Mouse (Mus musculus): ENCODE data around the gene Tomm40. TPM values are rescaled to one million over a fixed set of nuclear protein-coding genes. Genes with fewer than 3 reads are reported as not detected.
"Not testable (repeated sequence)": the region's sequence is repeated elsewhere in the genome, so short reads cannot be mapped to it uniquely, and the experiment has no call there.

Gene Tomm40
- polyA plus RNA-seq, 1 experiment from 2014 or later = 138 TPM

- no peaks in the 10 kb centered on the region for H3K27me3 ChIP-seq
- no peak overlapping the region for H3K9ac ChIP-seq
- H3K4me3 ChIP-seq = no peak overlapping the region
- H3K36me3 ChIP-seq = no peaks in the 10 kb centered on the region
- H3K9me3 ChIP-seq (replicated peaks) = no peaks in the 10 kb centered on the region
- H3K4me2 ChIP-seq (replicated peaks) = no peak overlapping the region
- H3K4me1 ChIP-seq = peaks cover 5% of the 10 kb centered on the region; the same call in 1 of the 2 replicates
- ATAC-seq (ENCODE audit: low FRiP score) = no peak
- WGBS = 91% methylated on average over 2 of the region's 2 CpGs
- no peak overlapping the region for H3K27ac ChIP-seq
Measured at GRCm38 (mm10) chr7:19688611-19689010, 26.6 kb downstream of the Tomm40 start.

- Histone ChIP-seq H3K4me3 (no peak overlapping the region), H3K4me1 (no peaks in the 10 kb centered on the region), H3K27ac (no peak overlapping the region), H3K27me3 (no peaks in the 10 kb centered on the region), H3K9me3 (replicated peaks) (no peaks in the 10 kb centered on the region), H3K9ac (no peak overlapping the region), H3K36me3 (no peaks in the 10 kb centered on the region), H3K4me2 (replicated peaks) (no peak overlapping the region)
- no peak for ATAC-seq (ENCODE audit: low FRiP score)
- 93% methylated on average over 10 of the region's 10 CpGs for WGBS
Measured at GRCm38 (mm10) chr7:19688101-19688500, 27.1 kb downstream of the Tomm40 start.

GRCm38 (mm10) chr7:19686927-19687583, 28.2 kb downstream of the Tomm40 start:
- H3K4me1 ChIP-seq; H3K9ac ChIP-seq; H3K27me3 ChIP-seq; H3K4me2 ChIP-seq (replicated peaks); H3K27ac ChIP-seq; ATAC-seq (ENCODE audit: low FRiP score); H3K36me3 ChIP-seq; H3K4me3 ChIP-seq; H3K9me3 ChIP-seq (replicated peaks): not testable (repeated sequence)
- WGBS = 69% methylated on average over 8 of the region's 8 CpGs

GRCm38 (mm10) chr7:19686521-19686920, 28.7 kb downstream of the Tomm40 start:
- WGBS = 86% methylated on average over 6 of the region's 6 CpGs
- no peaks in the 10 kb centered on the region for H3K9me3 ChIP-seq (replicated peaks)
- no peak overlapping the region for H3K9ac ChIP-seq
- no peaks in the 10 kb centered on the region for H3K36me3 ChIP-seq
- H3K27ac ChIP-seq = no peak overlapping the region
- H3K27me3 ChIP-seq = no peaks in the 10 kb centered on the region
- no peaks in the 10 kb centered on the region for H3K4me1 ChIP-seq
- H3K4me2 ChIP-seq (replicated peaks) = no peak overlapping the region
- no peak for ATAC-seq (ENCODE audit: low FRiP score)
- H3K4me3 ChIP-seq = no peak overlapping the region

- no peak for ATAC-seq (ENCODE audit: low FRiP score)
- H3K9me3 ChIP-seq (replicated peaks) = no peaks in the 10 kb centered on the region
- no peak overlapping the region for H3K27ac ChIP-seq
- H3K9ac ChIP-seq = no peak overlapping the region
- no peak overlapping the region for H3K4me3 ChIP-seq
- H3K36me3 ChIP-seq = no peaks in the 10 kb centered on the region
- H3K27me3 ChIP-seq = no peaks in the 10 kb centered on the region
- no peak overlapping the region for H3K4me2 ChIP-seq (replicated peaks)
- H3K4me1 ChIP-seq = no peaks in the 10 kb centered on the region
- WGBS = 60% methylated on average over 4 of the region's 4 CpGs
Measured at GRCm38 (mm10) chr7:19685374-19685773, 29.9 kb downstream of the Tomm40 start.

- WGBS = 85% methylated on average over 6 of the region's 6 CpGs
- H3K9ac ChIP-seq = no peak overlapping the region
- no peaks in the 10 kb centered on the region for H3K36me3 ChIP-seq
- no peak overlapping the region for H3K4me2 ChIP-seq (replicated peaks)
- no peaks in the 10 kb centered on the region for H3K27me3 ChIP-seq
- no peaks in the 10 kb centered on the region for H3K9me3 ChIP-seq (replicated peaks)
- no peaks in the 10 kb centered on the region for H3K4me1 ChIP-seq
- no peak for ATAC-seq (ENCODE audit: low FRiP score)
- H3K27ac ChIP-seq = no peak overlapping the region
- no peak overlapping the region for H3K4me3 ChIP-seq
Measured at GRCm38 (mm10) chr7:19683771-19684201, 31.5 kb downstream of the Tomm40 start.

GRCm38 (mm10) chr7:19682979-19683378, 32.3 kb downstream of the Tomm40 start:
- WGBS = 78% methylated on average over 3 of the region's 3 CpGs
- no peak overlapping the region for H3K4me3 ChIP-seq
- no peaks in the 10 kb centered on the region for H3K9me3 ChIP-seq (replicated peaks)
- no peak overlapping the region for H3K4me2 ChIP-seq (replicated peaks)
- no peak overlapping the region for H3K9ac ChIP-seq
- H3K27me3 ChIP-seq = no peaks in the 10 kb centered on the region
- no peaks in the 10 kb centered on the region for H3K4me1 ChIP-seq
- no peak overlapping the region for H3K27ac ChIP-seq
- no peaks in the 10 kb centered on the region for H3K36me3 ChIP-seq
- ATAC-seq (ENCODE audit: low FRiP score) = no peak

- Histone ChIP-seq H3K36me3 (no peaks in the 10 kb centered on the region), H3K4me2 (replicated peaks) (no peak within 1 kb of the TSS), H3K27ac (no peak within 1 kb of the TSS), H3K9ac (no peak within 1 kb of the TSS), H3K4me3 (no peak within 1 kb of the TSS), H3K9me3 (replicated peaks) (no peaks in the 10 kb centered on the region), H3K27me3 (no peaks in the 10 kb centered on the region), H3K4me1 (no peaks in the 10 kb centered on the region)
- 54% methylated on average over 8 of the region's 8 CpGs for WGBS
- ATAC-seq (ENCODE audit: low FRiP score) = no peak
Measured at GRCm38 (mm10) chr7:19681202-19681694, 34.0 kb downstream of the Tomm40 start, which contains the start of the genes Gm44805 and Apoc4. Gene Gm44805, minus strand, starts transcription at chr7:19681423. Gene Apoc4, minus strand, starts transcription at chr7:19681479.

- H3K27me3 ChIP-seq = no peaks in the 10 kb centered on the region
- H3K9ac ChIP-seq = no peak overlapping the region
- H3K36me3 ChIP-seq = no peaks in the 10 kb centered on the region
- ATAC-seq (ENCODE audit: low FRiP score) = no peak
- no peak overlapping the region for H3K4me3 ChIP-seq
- H3K27ac ChIP-seq = no peak overlapping the region
- WGBS = 82% methylated on average over 2 of the region's 2 CpGs
- H3K4me1 ChIP-seq = no peaks in the 10 kb centered on the region
- no peak overlapping the region for H3K4me2 ChIP-seq (replicated peaks)
- no peaks in the 10 kb centered on the region for H3K9me3 ChIP-seq (replicated peaks)
Measured at GRCm38 (mm10) chr7:19680702-19681101, 34.5 kb downstream of the Tomm40 start.

GRCm38 (mm10) chr7:19678901-19679300, 36.3 kb downstream of the Tomm40 start:
- no peak overlapping the region for H3K27ac ChIP-seq
- no peaks in the 10 kb centered on the region for H3K4me1 ChIP-seq
- 88% methylated on average over 3 of the region's 3 CpGs for WGBS
- H3K9me3 ChIP-seq (replicated peaks) = no peaks in the 10 kb centered on the region
- no peaks in the 10 kb centered on the region for H3K27me3 ChIP-seq
- H3K36me3 ChIP-seq = no peaks in the 10 kb centered on the region
- H3K9ac ChIP-seq = no peak overlapping the region
- no peak overlapping the region for H3K4me3 ChIP-seq
- H3K4me2 ChIP-seq (replicated peaks) = no peak overlapping the region
- ATAC-seq (ENCODE audit: low FRiP score) = no peak

- Histone ChIP-seq H3K27ac (no peak within 1 kb of the TSS), H3K9ac (no peak within 1 kb of the TSS), H3K4me3 (no peak within 1 kb of the TSS), H3K36me3 (no peaks in the 10 kb centered on the region), H3K9me3 (replicated peaks) (no peaks in the 10 kb centered on the region), H3K4me2 (replicated peaks) (no peak within 1 kb of the TSS), H3K27me3 (no peaks in the 10 kb centered on the region), H3K4me1 (no peaks in the 10 kb centered on the region)
- WGBS = 68% methylated on average over 8 of the region's 8 CpGs
- no peak for ATAC-seq (ENCODE audit: low FRiP score)
Measured at GRCm38 (mm10) chr7:19677872-19678271, 37.4 kb downstream of the Tomm40 start, which contains the start of gene Apoc2. Gene Apoc2, minus strand, starts transcription at chr7:19677941.

GRCm38 (mm10) chr7:19676662-19677061, 38.6 kb downstream of the Tomm40 start:
- no peaks in the 10 kb centered on the region for H3K36me3 ChIP-seq
- no peak overlapping the region for H3K4me2 ChIP-seq (replicated peaks)
- no peak overlapping the region for H3K9ac ChIP-seq
- no peaks in the 10 kb centered on the region for H3K27me3 ChIP-seq
- no peak overlapping the region for H3K27ac ChIP-seq
- H3K4me1 ChIP-seq = no peaks in the 10 kb centered on the region
- ATAC-seq (ENCODE audit: low FRiP score) = no peak
- no peak overlapping the region for H3K4me3 ChIP-seq
- 72% methylated on average over 1 of the region's 1 CpGs for WGBS
- H3K9me3 ChIP-seq (replicated peaks) = no peaks in the 10 kb centered on the region

- no peak overlapping the region for H3K4me2 ChIP-seq (replicated peaks)
- no peak for ATAC-seq (ENCODE audit: low FRiP score)
- H3K9me3 ChIP-seq (replicated peaks) = no peaks in the 10 kb centered on the region
- no peak overlapping the region for H3K4me3 ChIP-seq
- H3K36me3 ChIP-seq = no peaks in the 10 kb centered on the region
- no peaks in the 10 kb centered on the region for H3K27me3 ChIP-seq
- 84% methylated on average over 10 of the region's 10 CpGs for WGBS
- H3K4me1 ChIP-seq = no peaks in the 10 kb centered on the region
- no peak overlapping the region for H3K9ac ChIP-seq
- no peak overlapping the region for H3K27ac ChIP-seq
Measured at GRCm38 (mm10) chr7:19675824-19676223, 39.4 kb downstream of the Tomm40 start.
